Mouse (Mus musculus) embryonic facial prominence, embryonic 15.5 days (tissue): ENCODE data around the gene Ccdc125. TPM values are rescaled to one million over a fixed set of nuclear protein-coding genes. Genes with fewer than 3 reads are reported as not detected.

Experiments
- ATAC-seq: fragments of 200-750 bp; cut with Nextera tagmentation; 2 replicates; pipeline ENCODE4 v1.8.0; 2017; ENCODE audit warnings: low read depth, moderate TSS enrichment; ENCODE audit not compliant: insufficient number of reproducible peaks, low FRiP score, low TSS enrichment
- H3K27ac ChIP-seq: fragments of 300-500 bp; sonication (generic); replicated peaks from 2 replicates; pipeline ENCODE4 v1.5.1; 2015; ENCODE audit warnings: mild to moderate bottlenecking, inconsistent platforms
- H3K27me3 ChIP-seq: fragments of 300-500 bp; sonication (generic); 2 replicates; pipeline ENCODE4 v1.6.1; 2015; ENCODE audit warnings: inconsistent platforms
- H3K36me3 ChIP-seq: fragments of 300-500 bp; sonication (generic); 2 replicates; pipeline ENCODE4 v1.6.1; 2015; ENCODE audit warnings: mild to moderate bottlenecking, inconsistent platforms
- H3K4me1 ChIP-seq: fragments of 300-500 bp; sonication (generic); 2 replicates; pipeline ENCODE4 v1.6.1; 2015; ENCODE audit warnings: inconsistent platforms
- H3K4me2 ChIP-seq: fragments of 300-500 bp; sonication (generic); replicated peaks from 2 replicates; pipeline ENCODE4 v1.6.1; 2015; ENCODE audit warnings: mild to moderate bottlenecking, inconsistent platforms
- H3K4me3 ChIP-seq: fragments of 300-500 bp; sonication (generic); replicated peaks from 2 replicates; pipeline ENCODE4 v1.5.1; 2015; ENCODE audit warnings: mild to moderate bottlenecking, inconsistent platforms
- H3K9ac ChIP-seq: fragments of 300-500 bp; sonication (generic); 2 replicates; pipeline ENCODE4 v1.6.1; 2015; ENCODE audit warnings: inconsistent platforms
- H3K9me3 ChIP-seq: fragments of 300-500 bp; sonication (generic); replicated peaks from 2 replicates; pipeline ENCODE4 v1.6.1; 2016; ENCODE audit warnings: inconsistent platforms
- WGBS: fragments of 180-500 bp; shearing (Covaris S2); methylation state at CpG from one replicate; pipeline ENCODE4 v1.1.7; 2015; 5-methylcytosine and 5-hydroxymethylcytosine counted together
- polyA plus RNA-seq: library from polyadenylated mRNA; unstranded; fragments of >200 nt; fragmentation: Nextera tagmentation; extraction: Ambion mirVana; gene quantifications from 2 replicates; pipeline ENCODE4 v1.2.1, GENCODE M21; 2015

Ccdc125 gene
- polyA plus RNA-seq, 1 experiment from 2014 or later = 3.4 TPM

DNA sequence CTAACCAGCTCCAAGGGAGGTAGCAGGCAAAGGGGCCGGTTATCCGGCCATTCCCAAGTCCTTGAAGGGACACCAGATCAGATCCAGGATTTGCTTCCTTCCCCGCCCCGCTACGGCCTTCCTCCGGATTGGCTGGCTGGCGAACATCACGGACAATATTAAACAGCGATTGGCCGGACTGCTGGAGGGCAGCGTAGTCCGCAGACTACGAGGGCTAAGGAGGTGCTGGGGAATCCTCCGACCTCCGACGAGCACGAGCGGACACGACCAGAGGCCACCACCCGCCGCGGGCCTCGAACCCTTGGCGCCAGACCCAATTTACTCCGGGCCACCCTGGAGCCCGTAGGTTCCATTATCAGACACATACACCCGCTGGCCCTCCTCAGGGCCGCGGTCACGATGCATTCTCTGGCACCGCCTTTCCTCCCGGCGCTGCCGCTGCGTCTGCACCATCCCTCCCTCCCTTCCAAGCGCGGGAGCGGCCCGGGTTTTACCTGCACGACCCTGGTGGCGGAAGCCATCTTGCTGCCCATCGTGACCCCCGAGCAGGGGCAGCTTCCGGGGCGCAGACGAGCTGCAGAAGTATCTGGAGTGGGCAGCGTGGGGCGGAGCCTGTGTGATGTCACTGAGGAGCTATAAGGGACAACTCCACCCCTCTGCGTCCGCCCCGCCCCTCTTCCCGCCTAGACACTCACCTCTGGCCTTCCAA lies 74.7 kb downstream of the Ccdc125 start, which contains the start of gene Mrps36:
TSS of gene Mrps36 (minus strand) at position 624 of the 709 bp plus-strand sequence.
- peak within 1 kb of the TSS; percentile 75 for H3K4me3 ChIP-seq
- peak within 1 kb of the TSS; percentile 90 for H3K27ac ChIP-seq
- peak within 1 kb of the TSS; percentile 69 for H3K4me2 ChIP-seq
- peak within 1 kb of the TSS; percentile 58 for H3K9ac ChIP-seq
- ATAC-seq = peak; percentile 94
- no peaks in the 10 kb centered on the region for H3K36me3 ChIP-seq
- 0 out of 2 replicates have a peak, but pooled peaks cover 4% of the 10 kb centered on the region for H3K4me1 ChIP-seq
- under 1% methylated on average over 52 of the region's 52 CpGs for WGBS
- no peaks in the 10 kb centered on the region for H3K27me3 ChIP-seq
- H3K9me3 ChIP-seq = no peaks in the 10 kb centered on the region

DNA sequence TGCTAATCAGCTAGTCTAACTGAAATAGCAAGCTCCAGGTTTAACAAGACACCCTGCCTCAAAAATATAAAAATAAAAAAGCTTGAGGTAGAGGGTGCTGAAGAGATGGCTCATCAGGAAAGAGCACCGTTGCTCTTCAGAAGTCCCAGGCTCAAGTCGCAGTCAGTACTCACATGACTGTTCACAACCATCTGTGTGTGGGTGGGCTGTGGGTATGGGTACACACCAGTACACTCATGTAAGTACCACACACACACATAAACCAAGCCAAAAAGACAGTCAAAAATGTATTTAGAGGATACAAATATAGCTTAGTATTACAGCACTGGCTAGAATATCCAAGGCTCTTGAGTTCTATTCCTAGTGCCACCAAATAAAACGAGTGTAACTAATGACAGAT lies 76.6 kb downstream of the Ccdc125 start:
- ATAC-seq = no peak
- WGBS = 84% methylated on average over 3 of the region's 3 CpGs
- no peak overlapping the region for H3K4me2 ChIP-seq
- H3K36me3 ChIP-seq = no peaks in the 10 kb centered on the region
- H3K27ac ChIP-seq = no peak overlapping the region
- H3K4me1 ChIP-seq = 0 out of 2 replicates have a peak, but pooled peaks cover 4% of the 10 kb centered on the region
- H3K9ac ChIP-seq = no peak overlapping the region
- H3K9me3 ChIP-seq = no peaks in the 10 kb centered on the region
- no peaks in the 10 kb centered on the region for H3K27me3 ChIP-seq
- no peak overlapping the region for H3K4me3 ChIP-seq

Other genes with a start within 250 kb of the Ccdc125 start
- gene Naip1, start 216.8 kb upstream of the Ccdc125 start, polyA plus RNA-seq = not detected in 2 replicates
- 60.4 and 63.3 TPM in 2 replicates for gene Gtf2h2, start 177.1 kb upstream of the Ccdc125 start, polyA plus RNA-seq
- 12.8 and 15.1 TPM in 2 replicates for gene Ocln, start 117.0 kb upstream of the Ccdc125 start, polyA plus RNA-seq
- gene Marveld2, start 52.7 kb upstream of the Ccdc125 start, polyA plus RNA-seq = 6.6 and 8.1 TPM in 2 replicates
- gene Ak6, start 18.7 kb upstream of the Ccdc125 start, polyA plus RNA-seq = 248 and 258 TPM in 2 replicates
- gene Rad17, start 18.7 kb upstream of the Ccdc125 start, polyA plus RNA-seq = 20.3 and 22.1 TPM in 2 replicates
- gene Taf9, start 18.1 kb upstream of the Ccdc125 start, polyA plus RNA-seq = 18.3 and 18.8 TPM in 2 replicates
- gene Cdk7, start 61.2 kb downstream of the Ccdc125 start, polyA plus RNA-seq = 89.0 and 89.6 TPM in 2 replicates
- gene Mrps36, start 74.9 kb downstream of the Ccdc125 start, polyA plus RNA-seq = 120 and 122 TPM in 2 replicates
- 26.1 and 29.6 TPM in 2 replicates for gene Cenph, start 106.2 kb downstream of the Ccdc125 start, polyA plus RNA-seq
- gene Ccnb1, start 116.9 kb downstream of the Ccdc125 start, polyA plus RNA-seq = 167 and 170 TPM in 2 replicates
- gene Slc30a5, start 163.7 kb downstream of the Ccdc125 start, polyA plus RNA-seq = 57.2 and 60.0 TPM in 2 replicates